Mouse (Mus musculus) forebrain, embryonic 16.5 days (tissue): ENCODE data around the gene Clns1a. TPM values are rescaled to one million over a fixed set of nuclear protein-coding genes. Genes with fewer than 3 reads are reported as not detected.
A peak's percentile ranks its signal among the peaks of the same experiment; 100 is the strongest.

Source experiments
- ATAC-seq: fragments of 200-750 bp; cut with Nextera tagmentation; 2 replicates; pipeline ENCODE4 v1.8.0; 2017; ENCODE audit warnings: mild to moderate bottlenecking, moderate library complexity
- H3K27ac ChIP-seq: fragments of 300-500 bp; sonication (generic); 2 replicates; pipeline ENCODE4 v1.5.1; 2014; ENCODE audit warnings: low read length, control low read depth
- H3K27me3 ChIP-seq: fragments of 300-500 bp; sonication (generic); replicated peaks from 2 replicates; pipeline ENCODE4 v1.6.1; 2014; ENCODE audit warnings: low read length; ENCODE audit not compliant: control insufficient read depth, insufficient read depth
- H3K36me3 ChIP-seq: fragments of 300-500 bp; sonication (generic); 2 replicates; pipeline ENCODE4 v1.6.1; 2014; ENCODE audit not compliant: control insufficient read depth, insufficient read depth
- H3K4me1 ChIP-seq: fragments of 300-500 bp; sonication (generic); replicated peaks from 2 replicates; pipeline ENCODE4 v1.6.1; 2014; ENCODE audit warnings: low read length; ENCODE audit not compliant: control insufficient read depth, insufficient read depth
- H3K4me2 ChIP-seq: fragments of 300-500 bp; sonication (generic); 2 replicates; pipeline ENCODE4 v1.6.1; 2014; ENCODE audit warnings: mild to moderate bottlenecking, low read length, control low read depth
- H3K4me3 ChIP-seq: fragments of 300-500 bp; sonication (generic); replicated peaks from 2 replicates; pipeline ENCODE4 v1.5.1; 2014; ENCODE audit warnings: mild to moderate bottlenecking, low read length, control low read depth
- H3K9ac ChIP-seq: fragments of 300-500 bp; sonication (generic); replicated peaks from 2 replicates; pipeline ENCODE4 v1.6.1; 2014; ENCODE audit warnings: low read depth, low read length, control low read depth
- H3K9me3 ChIP-seq: fragments of 300-500 bp; sonication (generic); 2 replicates; pipeline ENCODE4 v1.6.1; 2016; ENCODE audit warnings: low read length; ENCODE audit not compliant: control insufficient read depth
- WGBS: fragments of 180-500 bp; shearing (Covaris S2); extraction: QIAGEN DNeasy Blood & Tissue Kit; methylation state at CpG from one replicate; pipeline ENCODE4 v1.1.7; 2014; 5-methylcytosine and 5-hydroxymethylcytosine counted together
- polyA plus RNA-seq: library from polyadenylated mRNA; unstranded; fragments of >200 nt; fragmentation: Nextera tagmentation; extraction: Ambion mirVana; gene quantifications from 2 replicates; pipeline ENCODE4 v1.2.1, GENCODE M21; 2015

The Clns1a gene
- polyA plus RNA-seq, result 213 and 217 TPM in 2 replicates

DNA sequence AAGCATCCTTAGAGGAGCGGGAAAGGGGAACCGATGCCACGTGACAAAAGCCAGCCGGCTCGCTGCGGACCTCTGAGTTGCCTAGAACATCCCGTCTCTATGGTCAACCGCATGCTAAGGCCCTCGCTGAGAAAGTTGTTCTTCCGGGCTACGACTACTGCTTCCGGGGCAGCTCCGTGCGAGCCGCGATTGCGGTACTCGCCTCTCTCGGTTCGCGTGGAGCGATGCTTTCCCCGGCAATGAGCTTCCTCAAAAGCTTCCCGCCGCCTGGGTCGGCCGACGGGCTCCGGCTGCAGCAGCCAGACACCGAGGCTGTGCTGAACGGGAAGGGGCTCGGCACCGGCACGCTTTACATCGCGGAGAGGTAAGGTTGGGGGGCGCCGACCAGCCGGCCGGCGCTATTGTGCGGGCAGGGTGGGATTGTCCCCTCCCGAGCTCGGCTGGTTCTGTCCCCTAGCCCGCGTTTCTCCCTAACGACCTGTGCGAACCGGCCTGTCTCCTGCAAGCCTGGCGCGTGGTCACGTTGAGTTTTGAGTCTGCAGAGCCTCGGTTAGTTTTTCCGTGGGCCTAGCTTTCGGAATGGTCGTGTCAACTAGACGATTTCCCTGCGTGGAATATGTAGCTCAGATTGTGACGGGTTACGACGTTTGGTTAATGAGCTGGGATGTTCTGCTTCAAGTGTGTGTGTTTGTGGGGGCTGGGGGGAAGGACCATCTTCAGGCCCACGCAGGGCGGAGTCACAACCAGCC lies at the start of gene Clns1a:
Gene Clns1a, plus strand, starts transcription at position 129 of the 749 bp plus-strand sequence.
- Histone ChIP-seq H3K4me1 (peaks cover 13% of the 10 kb centered on the region), H3K36me3 (0 out of 2 replicates have a peak, but pooled peaks cover 5% of the 10 kb centered on the region), H3K9me3 (no peaks in the 10 kb centered on the region), H3K27ac (peak within 1 kb of the TSS; percentile 60), H3K27me3 (no peaks in the 10 kb centered on the region), H3K4me2 (peak within 1 kb of the TSS; percentile 78), H3K4me3 (peak within 1 kb of the TSS; percentile 98), H3K9ac (peak within 1 kb of the TSS; percentile 94)
- WGBS, result under 1% methylated on average over 62 of the region's 63 CpGs
- peak; percentile 99 for ATAC-seq

DNA sequence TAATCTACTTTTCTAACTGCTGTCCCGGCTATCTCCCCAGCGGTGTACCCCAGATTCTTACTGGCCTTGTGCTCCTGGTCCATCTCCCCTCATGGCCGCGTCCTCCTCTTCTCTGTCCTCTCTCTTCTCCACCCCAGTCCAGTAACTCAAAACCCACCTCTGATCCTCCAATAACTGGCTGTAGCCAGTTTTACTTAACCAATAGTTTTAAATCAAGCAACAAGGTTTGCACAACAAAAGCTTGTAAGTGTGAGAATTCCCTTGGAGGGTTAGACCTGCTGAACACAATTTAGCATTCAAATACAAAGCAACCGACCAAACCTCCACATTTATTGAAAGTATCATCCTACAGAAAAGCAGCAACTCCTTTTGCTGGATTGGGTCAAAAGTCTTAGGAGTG lies 48.8 kb upstream of the Clns1a start:
- no peak overlapping the region for H3K4me3 ChIP-seq
- H3K27ac ChIP-seq, result no peak overlapping the region
- H3K9ac ChIP-seq, result no peak overlapping the region
- no peaks in the 10 kb centered on the region for H3K36me3 ChIP-seq
- H3K4me2 ChIP-seq, result no peak overlapping the region
- 94% methylated on average over 5 of the region's 5 CpGs for WGBS
- no peaks in the 10 kb centered on the region for H3K9me3 ChIP-seq
- no peaks in the 10 kb centered on the region for H3K27me3 ChIP-seq
- no peaks in the 10 kb centered on the region for H3K4me1 ChIP-seq
- ATAC-seq, result no peak

- Histone ChIP-seq H3K4me1 (no peaks in the 10 kb centered on the region), H3K36me3 (0 out of 2 replicates have a peak, but pooled peaks cover 2% of the 10 kb centered on the region), H3K4me2 (no peak overlapping the region), H3K27ac (no peak overlapping the region), H3K27me3 (no peaks in the 10 kb centered on the region), H3K9me3 (no peaks in the 10 kb centered on the region), H3K9ac (no peak overlapping the region), H3K4me3 (no peak overlapping the region)
- 94% methylated on average over 4 of the region's 4 CpGs for WGBS
- ATAC-seq, result no peak
Observed at GRCm38 (mm10) chr7:97650729-97651128, 45.7 kb upstream of the Clns1a start.

DNA sequence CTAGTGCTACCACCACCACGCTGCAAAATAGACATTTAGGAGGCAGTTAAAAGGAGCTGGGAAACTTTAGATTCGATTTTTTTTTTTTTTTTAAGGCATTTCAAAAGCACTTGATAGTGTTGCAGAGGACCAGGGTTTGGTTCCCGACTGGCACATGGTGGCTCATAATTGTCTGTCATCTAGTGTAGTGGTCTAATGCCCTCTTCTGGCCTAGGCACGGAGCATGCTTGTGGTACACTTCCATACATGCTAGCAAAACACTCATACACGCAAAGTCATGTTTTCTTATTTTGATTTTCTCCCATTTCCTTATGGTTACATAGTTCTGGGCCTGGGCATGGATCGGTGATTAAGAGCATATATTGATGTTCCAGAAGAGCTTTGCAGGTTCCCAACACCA lies 40.3 kb upstream of the Clns1a start:
- WGBS, result 95% methylated on average over 6 of the region's 6 CpGs
- Histone ChIP-seq H3K4me2 (no peak overlapping the region), H3K36me3 (0 out of 2 replicates have a peak, but pooled peaks cover 5% of the 10 kb centered on the region), H3K27me3 (no peaks in the 10 kb centered on the region), H3K9ac (no peak overlapping the region), H3K27ac (no peak overlapping the region), H3K4me3 (no peak overlapping the region), H3K9me3 (no peaks in the 10 kb centered on the region), H3K4me1 (no peaks in the 10 kb centered on the region)
- ATAC-seq, result no peak

GRCm38 (mm10) chr7:97661634-97662033 lies 34.8 kb upstream of the Clns1a start:
- H3K4me2 ChIP-seq, result no peak overlapping the region
- no peaks in the 10 kb centered on the region for H3K4me1 ChIP-seq
- H3K9me3 ChIP-seq, result no peaks in the 10 kb centered on the region
- ATAC-seq, result no peak
- H3K36me3 ChIP-seq, result peaks cover 17% of the 10 kb centered on the region
- no peak overlapping the region for H3K4me3 ChIP-seq
- no peak overlapping the region for H3K9ac ChIP-seq
- no peaks in the 10 kb centered on the region for H3K27me3 ChIP-seq
- H3K27ac ChIP-seq, result no peak overlapping the region
- WGBS, result 95% methylated on average over 4 of the region's 4 CpGs

DNA sequence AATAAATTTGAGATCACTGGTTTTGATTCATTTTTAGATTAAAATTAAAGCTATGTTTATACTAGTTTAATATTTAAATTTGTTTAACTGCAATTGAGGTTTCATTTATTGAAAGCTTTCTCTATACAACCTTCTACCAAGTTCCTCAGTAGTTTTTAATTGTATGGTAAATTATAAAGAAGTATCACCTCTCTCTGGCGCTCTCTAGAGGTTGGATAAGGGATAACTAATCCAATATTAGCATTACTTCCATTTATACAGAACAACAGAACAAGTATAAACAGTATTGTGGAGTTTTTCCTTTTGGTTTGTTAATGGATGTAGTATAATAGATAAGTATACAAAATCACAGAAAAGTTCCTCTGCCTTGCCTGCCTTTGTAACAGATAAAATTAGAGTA lies 17.2 kb upstream of the Clns1a start:
- ATAC-seq, result no peak
- WGBS, result 23% methylated on average over 1 of the region's 1 CpGs
- Histone ChIP-seq H3K27ac (no peak overlapping the region), H3K9ac (no peak overlapping the region), H3K9me3 (no peaks in the 10 kb centered on the region), H3K4me2 (no peak overlapping the region), H3K36me3 (peaks cover 26% of the 10 kb centered on the region), H3K27me3 (no peaks in the 10 kb centered on the region), H3K4me1 (no peaks in the 10 kb centered on the region), H3K4me3 (no peak overlapping the region)

- H3K36me3 ChIP-seq, result peaks cover 19% of the 10 kb centered on the region
- WGBS, result 75% methylated on average over 2 of the region's 2 CpGs
- H3K9ac ChIP-seq, result no peak overlapping the region
- H3K4me3 ChIP-seq, result no peak overlapping the region
- H3K4me1 ChIP-seq, result no peaks in the 10 kb centered on the region
- no peak for ATAC-seq
- H3K27ac ChIP-seq, result no peak overlapping the region
- H3K4me2 ChIP-seq, result no peak overlapping the region
- H3K27me3 ChIP-seq, result no peaks in the 10 kb centered on the region
- H3K9me3 ChIP-seq, result no peaks in the 10 kb centered on the region
Observed at GRCm38 (mm10) chr7:97687831-97688230, 8.6 kb upstream of the Clns1a start.

- Histone ChIP-seq H3K4me2 (peak overlapping the region; percentile 78), H3K27me3 (no peaks in the 10 kb centered on the region), H3K4me3 (no peak overlapping the region), H3K9ac (no peak overlapping the region), H3K36me3 (0 out of 2 replicates have a peak, but pooled peaks cover 5% of the 10 kb centered on the region), H3K4me1 (peaks cover 13% of the 10 kb centered on the region), H3K9me3 (no peaks in the 10 kb centered on the region), H3K27ac (no peak overlapping the region)
- WGBS, result 100% methylated on average over 1 of the region's 1 CpGs
- ATAC-seq, result no peak
Observed at GRCm38 (mm10) chr7:97695441-97695840, 993 bp upstream of the Clns1a start.

DNA sequence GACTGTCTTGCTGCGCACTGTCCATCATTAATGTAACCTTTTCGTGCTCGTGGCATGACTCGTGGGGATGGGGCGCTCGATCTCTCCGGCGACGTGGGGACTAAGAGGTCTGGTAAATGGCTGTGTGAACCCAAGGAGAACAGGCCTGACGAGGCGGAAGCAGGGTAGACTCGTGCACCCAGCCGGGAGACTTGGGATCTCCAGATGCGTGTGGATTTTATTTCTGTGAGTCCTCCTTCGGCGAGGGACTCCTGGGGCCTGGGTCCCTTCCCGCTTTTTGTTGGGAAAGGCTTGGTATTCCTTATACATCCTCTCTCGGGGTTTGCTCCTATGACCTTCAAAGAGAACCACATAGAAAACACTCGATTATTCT lies 315 bp upstream of the Clns1a start:
- Histone ChIP-seq H3K9ac (peak overlapping the region; percentile 94), H3K4me3 (peak overlapping the region; percentile 98), H3K4me1 (peaks cover 13% of the 10 kb centered on the region)

More for the DNA sequence above, 315 bp upstream of the Clns1a start:
- H3K27ac ChIP-seq, result peak overlapping the region; percentile 60
- no peaks in the 10 kb centered on the region for H3K27me3 ChIP-seq
- ATAC-seq, result peak; percentile 68
- peak overlapping the region; percentile 78 for H3K4me2 ChIP-seq
- H3K36me3 ChIP-seq, result 0 out of 2 replicates have a peak, but pooled peaks cover 5% of the 10 kb centered on the region
- 43% methylated on average over 19 of the region's 19 CpGs for WGBS
- no peaks in the 10 kb centered on the region for H3K9me3 ChIP-seq
